Mouse (Mus musculus): ENCODE data around the gene Map3k11. TPM values are rescaled to one million over a fixed set of nuclear protein-coding genes. Genes with fewer than 3 reads are reported as not detected.

Gene Map3k11
- polyA plus RNA-seq, 1 experiment from 2014 or later, result 20.0 TPM

DNA sequence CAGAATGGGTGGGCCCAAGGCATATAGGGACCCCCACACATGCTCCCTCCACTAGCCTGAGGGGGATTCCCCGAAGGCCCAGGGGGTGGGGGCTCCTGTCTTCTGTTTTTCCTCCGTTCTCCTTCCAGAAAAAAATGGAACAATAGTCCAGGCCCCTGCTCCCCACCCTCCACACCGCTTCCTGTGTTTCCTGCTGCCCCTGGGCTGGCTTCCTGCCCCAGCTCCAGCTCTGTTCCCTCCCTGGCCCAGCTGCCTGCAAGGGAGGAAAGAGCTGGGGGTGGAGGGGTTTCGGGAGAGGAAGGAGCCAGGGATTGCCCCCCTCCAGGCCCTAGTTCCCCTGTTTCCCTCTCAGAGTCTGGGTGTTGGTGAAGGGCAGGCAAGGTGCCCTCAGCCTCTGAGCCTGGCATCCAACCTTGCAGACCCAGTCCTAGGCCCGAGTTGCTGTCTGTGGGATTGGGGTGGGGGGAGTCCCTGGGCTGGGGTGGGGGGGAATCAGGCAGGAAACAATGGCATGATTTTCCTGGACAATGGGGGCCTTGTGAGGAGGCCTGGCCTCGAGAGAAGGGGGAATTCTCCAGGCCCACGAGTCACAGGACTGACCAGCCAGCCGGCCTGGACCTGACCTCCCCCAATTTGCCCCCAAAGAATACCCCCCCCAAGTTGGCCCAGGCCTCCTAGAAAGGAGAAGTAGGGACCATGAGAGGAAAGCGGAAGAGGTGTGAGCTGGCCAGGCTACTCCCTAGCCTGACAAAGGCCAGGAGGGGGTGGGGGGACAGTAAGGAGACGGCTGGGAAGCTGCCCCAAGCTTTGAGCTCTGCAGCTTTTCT, 3.8 kb downstream of the Map3k11 start:
- ATAC-seq (ENCODE audit: insufficient number of reproducible peaks, insufficient read depth, low FRiP score, low read depth), result no peak
- H3K4me2 ChIP-seq (replicated peaks; ENCODE audit: low read depth, low read length), result peak overlapping the region; percentile 98
- H3K27ac ChIP-seq (ENCODE audit: low read length), result peak overlapping the region; percentile 78; the same call in 1 of the 2 replicates
- H3K9me3 ChIP-seq (ENCODE audit: control insufficient read depth, low read depth, low read length), result no peaks in the 10 kb centered on the region
- H3K36me3 ChIP-seq (ENCODE audit: control insufficient read depth, insufficient read depth, low read length), result peaks cover 48% of the 10 kb centered on the region
- H3K4me3 ChIP-seq (ENCODE audit: low read depth, low read length), result peak overlapping the region; percentile 97
- 63% methylated on average over 10 of the region's 10 CpGs for WGBS
- H3K9ac ChIP-seq (replicated peaks; ENCODE audit: low read depth, low read length), result peak overlapping the region; percentile 92
- peaks cover 34% of the 10 kb centered on the region for H3K4me1 ChIP-seq (ENCODE audit: control insufficient read depth, insufficient read depth, low read length)
- no peaks in the 10 kb centered on the region for H3K27me3 ChIP-seq (ENCODE audit: control insufficient read depth, insufficient read depth, low read length)

GRCm38 (mm10) chr19:5692913-5693396, 4.4 kb downstream of the Map3k11 start:
- ATAC-seq (ENCODE audit: insufficient number of reproducible peaks, insufficient read depth, low FRiP score, low read depth), result no peak
- Histone ChIP-seq H3K4me3 (ENCODE audit: low read depth, low read length) (peak overlapping the region; percentile 2; the same call in 1 of the 2 replicates), H3K27ac (ENCODE audit: low read length) (peak overlapping the region; percentile 78; the same call in 1 of the 2 replicates), H3K36me3 (ENCODE audit: control insufficient read depth, insufficient read depth, low read length) (peaks cover 55% of the 10 kb centered on the region), H3K9ac (replicated peaks; ENCODE audit: low read depth, low read length) (peak overlapping the region; percentile 92; the same call in 1 of the 2 replicates), H3K4me1 (ENCODE audit: control insufficient read depth, insufficient read depth, low read length) (peaks cover 28% of the 10 kb centered on the region), H3K27me3 (ENCODE audit: control insufficient read depth, insufficient read depth, low read length) (no peaks in the 10 kb centered on the region), H3K4me2 (replicated peaks; ENCODE audit: low read depth, low read length) (peak overlapping the region; percentile 98), H3K9me3 (ENCODE audit: control insufficient read depth, low read depth, low read length) (no peaks in the 10 kb centered on the region)
- 72% methylated on average over 10 of the region's 10 CpGs for WGBS

- H3K4me3 ChIP-seq (ENCODE audit: low read depth, low read length), result no peak overlapping the region
- no peaks in the 10 kb centered on the region for H3K27me3 ChIP-seq (ENCODE audit: control insufficient read depth, insufficient read depth, low read length)
- H3K9ac ChIP-seq (replicated peaks; ENCODE audit: low read depth, low read length), result no peak overlapping the region
- peaks cover 27% of the 10 kb centered on the region for H3K4me1 ChIP-seq (ENCODE audit: control insufficient read depth, insufficient read depth, low read length)
- no peak overlapping the region for H3K4me2 ChIP-seq (replicated peaks; ENCODE audit: low read depth, low read length)
- H3K27ac ChIP-seq (ENCODE audit: low read length), result no peak overlapping the region
- H3K36me3 ChIP-seq (ENCODE audit: control insufficient read depth, insufficient read depth, low read length), result peaks cover 62% of the 10 kb centered on the region
- WGBS, result 81% methylated on average over 6 of the region's 6 CpGs
- H3K9me3 ChIP-seq (ENCODE audit: control insufficient read depth, low read depth, low read length), result no peaks in the 10 kb centered on the region
- ATAC-seq (ENCODE audit: insufficient number of reproducible peaks, insufficient read depth, low FRiP score, low read depth), result no peak
Measured at GRCm38 (mm10) chr19:5693801-5694200, 5.3 kb downstream of the Map3k11 start.

- Histone ChIP-seq H3K27me3 (ENCODE audit: control insufficient read depth, insufficient read depth, low read length) (no peaks in the 10 kb centered on the region), H3K9ac (replicated peaks; ENCODE audit: low read depth, low read length) (no peak overlapping the region), H3K4me1 (ENCODE audit: control insufficient read depth, insufficient read depth, low read length) (peaks cover 20% of the 10 kb centered on the region), H3K27ac (ENCODE audit: low read length) (no peak overlapping the region), H3K9me3 (ENCODE audit: control insufficient read depth, low read depth, low read length) (no peaks in the 10 kb centered on the region), H3K36me3 (ENCODE audit: control insufficient read depth, insufficient read depth, low read length) (peaks cover 81% of the 10 kb centered on the region), H3K4me2 (replicated peaks; ENCODE audit: low read depth, low read length) (no peak overlapping the region), H3K4me3 (ENCODE audit: low read depth, low read length) (no peak overlapping the region)
- 34% methylated on average over 41 of the region's 41 CpGs for WGBS
- 0 out of 2 replicates have a peak, but pooled peaks have one; percentile 28 for ATAC-seq (ENCODE audit: insufficient number of reproducible peaks, insufficient read depth, low FRiP score, low read depth)
Measured at GRCm38 (mm10) chr19:5695849-5696462, 7.4 kb downstream of the Map3k11 start.

DNA sequence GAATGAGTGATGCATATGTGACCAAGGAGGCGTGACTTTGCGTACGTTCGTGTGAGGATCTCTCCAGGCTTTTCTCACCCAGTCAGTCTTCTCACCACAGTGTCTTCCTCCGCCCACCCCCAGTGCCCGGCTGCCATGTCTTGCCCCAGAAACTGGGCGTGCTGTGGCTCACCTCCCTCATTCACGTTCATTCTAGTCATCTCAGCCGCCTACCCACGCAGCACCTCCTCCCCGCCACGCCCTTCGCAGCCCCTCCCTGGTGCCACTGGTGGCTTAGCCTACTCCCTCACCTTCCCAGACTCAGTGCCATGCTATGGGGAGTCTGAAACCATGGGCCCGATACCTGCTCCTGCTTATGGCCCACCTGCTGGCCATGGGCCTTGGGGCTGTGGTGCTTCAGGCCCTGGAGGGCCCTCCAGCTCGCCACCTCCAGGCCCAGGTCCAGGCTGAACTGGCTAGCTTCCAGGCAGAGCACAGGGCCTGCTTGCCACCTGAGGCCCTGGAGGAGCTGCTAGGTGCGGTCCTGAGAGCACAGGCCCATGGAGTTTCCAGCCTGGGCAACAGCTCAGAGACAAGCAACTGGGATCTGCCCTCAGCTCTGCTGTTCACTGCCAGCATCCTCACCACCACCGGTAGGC, 15.7 kb downstream of the Map3k11 start, which contains the start of gene Kcnk7:
Kcnk7 (plus strand) TSS at position 205 of the 638 bp plus-strand sequence.
- H3K36me3 ChIP-seq (ENCODE audit: control insufficient read depth, insufficient read depth, low read length), result peaks cover 51% of the 10 kb centered on the region
- H3K4me2 ChIP-seq (replicated peaks; ENCODE audit: low read depth, low read length), result no peak within 1 kb of the TSS
- H3K9me3 ChIP-seq (ENCODE audit: control insufficient read depth, low read depth, low read length), result no peaks in the 10 kb centered on the region
- H3K4me1 ChIP-seq (ENCODE audit: control insufficient read depth, insufficient read depth, low read length), result peaks cover 17% of the 10 kb centered on the region; the same call in 1 of the 2 replicates
- H3K27ac ChIP-seq (ENCODE audit: low read length), result peak within 1 kb of the TSS; percentile 64
- H3K9ac ChIP-seq (replicated peaks; ENCODE audit: low read depth, low read length), result no peak within 1 kb of the TSS
- no peak within 1 kb of the TSS for H3K4me3 ChIP-seq (ENCODE audit: low read depth, low read length)
- H3K27me3 ChIP-seq (ENCODE audit: control insufficient read depth, insufficient read depth, low read length), result no peaks in the 10 kb centered on the region
- 58% methylated on average over 17 of the region's 17 CpGs for WGBS
- ATAC-seq (ENCODE audit: insufficient number of reproducible peaks, insufficient read depth, low FRiP score, low read depth), result no peak

- Histone ChIP-seq H3K27ac (ENCODE audit: low read length) (peak overlapping the region; percentile 64), H3K36me3 (ENCODE audit: control insufficient read depth, insufficient read depth, low read length) (peaks cover 47% of the 10 kb centered on the region), H3K4me2 (replicated peaks; ENCODE audit: low read depth, low read length) (no peak overlapping the region), H3K9ac (replicated peaks; ENCODE audit: low read depth, low read length) (no peak overlapping the region), H3K9me3 (ENCODE audit: control insufficient read depth, low read depth, low read length) (no peaks in the 10 kb centered on the region), H3K27me3 (ENCODE audit: control insufficient read depth, insufficient read depth, low read length) (no peaks in the 10 kb centered on the region), H3K4me1 (ENCODE audit: control insufficient read depth, insufficient read depth, low read length) (peaks cover 17% of the 10 kb centered on the region; the same call in 1 of the 2 replicates), H3K4me3 (ENCODE audit: low read depth, low read length) (no peak overlapping the region)
- ATAC-seq (ENCODE audit: insufficient number of reproducible peaks, insufficient read depth, low FRiP score, low read depth), result peak; percentile 77
- WGBS, result 29% methylated on average over 10 of the region's 10 CpGs
Measured at GRCm38 (mm10) chr19:5704801-5705571, 16.4 kb downstream of the Map3k11 start.

DNA sequence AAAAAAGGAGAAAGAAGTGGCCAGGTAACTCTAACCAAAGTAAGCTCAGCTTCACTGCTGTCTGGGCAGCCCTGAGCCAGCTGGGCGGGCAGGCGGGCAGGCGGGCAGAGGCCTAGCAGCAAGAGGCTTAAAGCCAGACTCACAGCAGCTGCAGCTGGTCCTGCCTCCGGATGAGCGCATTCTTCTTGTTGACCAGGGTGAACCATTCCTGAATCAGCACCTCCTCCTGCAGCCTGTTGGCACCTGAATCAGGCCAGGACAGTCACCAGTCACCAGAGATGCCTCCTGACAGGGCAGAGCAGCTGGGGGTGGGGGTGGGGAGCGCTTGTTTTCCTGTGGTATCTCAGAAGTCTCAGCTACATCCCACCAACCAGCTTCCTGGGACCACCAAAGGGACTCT, 21.5 kb downstream of the Map3k11 start:
- Histone ChIP-seq H3K36me3 (ENCODE audit: control insufficient read depth, insufficient read depth, low read length) (peaks cover 38% of the 10 kb centered on the region), H3K9me3 (ENCODE audit: control insufficient read depth, low read depth, low read length) (no peaks in the 10 kb centered on the region), H3K9ac (replicated peaks; ENCODE audit: low read depth, low read length) (no peak overlapping the region), H3K4me1 (ENCODE audit: control insufficient read depth, insufficient read depth, low read length) (peaks cover 21% of the 10 kb centered on the region; the same call in 1 of the 2 replicates), H3K4me2 (replicated peaks; ENCODE audit: low read depth, low read length) (no peak overlapping the region), H3K4me3 (ENCODE audit: low read depth, low read length) (no peak overlapping the region), H3K27ac (ENCODE audit: low read length) (no peak overlapping the region), H3K27me3 (ENCODE audit: control insufficient read depth, insufficient read depth, low read length) (no peaks in the 10 kb centered on the region)
- ATAC-seq (ENCODE audit: insufficient number of reproducible peaks, insufficient read depth, low FRiP score, low read depth), result no peak
- WGBS, result 94% methylated on average over 6 of the region's 6 CpGs
